Mouse (Mus musculus): ENCODE data around the gene Dennd1b.

- TF ChIP-seq MAX (IDR thresholded peaks at IDR 0.05) (no peak), CTCF (IDR thresholded peaks at IDR 0.05; ENCODE audit: control insufficient read depth, insufficient read depth, insufficient read length) (no peak), MYOD1 (IDR thresholded peaks at IDR 0.05; ENCODE audit: control insufficient read depth, insufficient read length, low read depth) (peak; percentile 2), CEBPB (IDR thresholded peaks at IDR 0.05; ENCODE audit: low read depth) (no peak), USF1 (IDR thresholded peaks at IDR 0.05; ENCODE audit: low read depth) (no peak)
These were observed 182.3 kb downstream of the Dennd1b start for GRCm38 (mm10) chr1:139145516-139145915.
